Mouse (Mus musculus) heart, postnatal 25 days (tissue): Measurements from ENCODE around the gene Mrps23. TPM values are rescaled to one million over a fixed set of nuclear protein-coding genes. Genes with fewer than 3 reads are reported as not detected.

ENCODE experiments used
- DNase-seq: peaks from one replicate; pipeline ENCODE4 v3.0.0; 2022; ENCODE audit warnings: low spot score
- intact Hi-C: fragments of 180-260 bp; cut with DNase I; formaldehyde crosslinking; loops from one replicate; pipeline ENCODE4 v1.15.1; 2025
- total RNA-seq, 2 experiments: library from RNA; stranded (reverse); gene quantifications; 2 replicates each; pipeline ENCODE4 v1.2.3; 2021

Mrps23 gene
- total RNA-seq = 100 to 1,000 TPM; 301 to 306 TPM

DNA sequence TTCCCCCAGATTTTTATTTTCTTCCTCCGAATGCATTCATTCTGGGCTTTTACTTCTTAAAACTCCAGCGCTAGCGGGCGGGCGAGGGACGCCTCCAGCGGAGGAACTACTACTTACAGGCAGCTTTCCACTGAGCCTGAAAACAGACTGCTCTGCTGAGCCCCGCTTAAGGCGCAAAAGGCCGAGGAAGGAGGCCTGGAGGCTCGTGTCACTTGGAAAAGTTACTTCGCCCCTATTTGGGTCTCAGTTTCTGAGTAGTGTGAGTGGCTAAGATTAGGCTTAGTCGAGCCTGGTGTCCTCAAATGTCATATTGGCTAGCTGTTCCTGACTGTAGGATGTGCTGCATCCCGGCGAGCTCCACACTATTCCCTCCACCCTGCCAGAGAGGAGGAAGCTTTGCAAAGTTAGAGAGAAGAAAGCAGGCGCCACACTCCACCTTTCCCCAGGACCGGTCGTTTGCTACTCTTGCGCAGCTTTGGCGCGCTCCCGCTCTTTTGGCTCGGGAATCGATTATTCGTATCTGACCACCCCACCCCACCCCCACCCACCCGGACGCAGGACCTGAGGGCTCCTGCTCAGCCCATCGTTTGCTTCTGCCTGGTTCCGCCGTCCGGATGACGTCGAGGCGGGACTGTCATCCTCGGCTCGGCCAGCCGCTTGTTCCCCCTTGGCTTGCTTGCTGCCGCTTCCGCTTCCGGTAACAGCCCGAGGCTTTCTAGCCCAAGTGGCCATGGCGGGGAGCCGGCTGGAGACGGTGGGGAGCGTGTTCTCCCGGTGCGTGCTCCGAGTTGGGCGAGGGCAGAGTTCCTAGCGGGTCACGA is at the start of gene Mrps23:
Mrps23 (plus strand) TSS at position 677 of the 821 bp plus-strand sequence.
- peak; percentile 90 for DNase-seq
- intact Hi-C loops = no loop called here

DNA sequence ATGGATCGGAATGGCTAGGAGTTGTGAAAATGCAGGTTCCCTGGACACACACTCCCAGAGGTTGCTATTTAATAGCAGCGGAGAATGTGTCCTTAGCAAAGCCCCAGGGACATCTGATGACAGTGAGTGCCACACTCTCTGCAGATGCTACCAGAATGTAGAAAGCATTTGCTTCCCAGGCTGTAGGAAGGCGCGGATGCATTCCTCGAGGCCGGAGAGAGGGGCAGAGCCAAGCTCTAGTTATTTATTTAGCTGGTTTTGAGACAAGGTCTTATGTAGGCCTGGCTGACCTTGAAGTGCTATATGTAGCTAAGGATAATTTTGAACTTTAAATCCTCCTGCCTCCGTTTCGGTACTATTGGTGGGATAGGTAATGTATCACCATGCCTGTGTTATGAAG is 49.7 kb upstream of the Mrps23 start:
- no peak for DNase-seq
- intact Hi-C loops = no loop called here

DNA sequence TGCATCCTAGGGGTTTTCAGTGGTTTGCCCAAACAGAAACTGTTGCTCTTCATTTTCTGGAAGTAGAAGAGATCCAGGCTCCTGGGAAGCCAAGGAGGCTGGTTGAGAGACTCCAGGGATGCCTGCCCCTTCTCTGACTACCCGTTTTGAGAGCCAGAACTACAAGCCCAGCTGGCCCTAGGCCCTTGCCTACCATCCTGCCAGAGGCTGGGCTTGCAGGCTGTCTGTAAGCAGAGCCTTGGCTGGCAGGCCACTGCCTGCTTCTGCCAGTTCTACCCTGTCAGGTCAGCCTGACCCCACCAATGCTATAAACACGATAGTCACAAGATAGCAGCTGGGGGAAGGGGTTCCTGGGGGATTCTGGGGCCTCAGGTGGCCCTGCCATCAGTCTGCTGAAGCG is 48.7 kb upstream of the Mrps23 start:
- intact Hi-C loops = no loop called here
- DNase-seq = peak; percentile 37

DNA sequence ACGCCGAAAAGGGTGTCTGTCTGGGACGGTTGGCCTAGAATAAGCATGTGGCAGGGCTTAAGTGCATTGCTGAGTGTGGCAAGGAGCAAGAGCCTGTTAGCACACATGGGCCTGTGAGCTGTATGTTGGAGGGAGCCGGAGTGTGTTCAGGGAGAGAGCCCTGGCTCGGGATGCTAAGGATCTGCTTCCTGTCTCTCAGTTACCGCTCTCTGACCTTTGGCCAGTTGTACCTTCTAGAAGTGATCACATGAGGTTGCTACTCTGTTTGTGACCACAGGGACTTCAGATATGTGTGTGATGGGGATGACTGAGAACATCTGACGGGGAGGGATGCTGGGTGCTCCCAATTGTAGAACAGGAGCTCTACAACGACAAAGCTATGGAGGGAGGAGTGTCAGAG is 48.2 kb upstream of the Mrps23 start:
- intact Hi-C loops = no loop called here
- DNase-seq = no peak

GRCm38 (mm10) chr11:88156403-88156802 is 47.8 kb upstream of the Mrps23 start:
- no peak for DNase-seq
- intact Hi-C loops = no loop called here

- peak; percentile 69 for DNase-seq
- intact Hi-C loops = no loop called here
These were observed 45.3 kb upstream of the Mrps23 start for GRCm38 (mm10) chr11:88158842-88159246.

DNA sequence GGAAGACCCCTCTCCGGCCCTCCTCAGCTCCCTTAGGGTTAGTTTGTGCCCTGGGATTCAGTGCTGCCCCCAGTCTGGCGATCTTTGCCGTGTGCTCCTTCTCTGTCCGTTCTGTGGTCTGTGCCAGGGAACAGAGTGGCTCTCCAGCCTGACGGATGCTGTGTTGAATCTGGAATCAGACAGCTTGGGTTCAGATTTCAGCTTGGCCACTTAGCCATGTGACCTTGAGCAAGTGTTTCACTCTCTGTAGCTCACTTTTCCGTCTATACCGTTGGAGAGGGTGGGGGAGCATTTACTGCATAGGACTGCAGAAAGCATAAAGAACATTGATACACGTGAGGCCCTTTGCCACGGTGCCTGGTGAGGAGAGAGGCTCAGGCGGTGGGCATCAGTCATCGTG is 44.8 kb upstream of the Mrps23 start:
- peak; percentile 42 for DNase-seq
- intact Hi-C loops = no loop called here

DNA sequence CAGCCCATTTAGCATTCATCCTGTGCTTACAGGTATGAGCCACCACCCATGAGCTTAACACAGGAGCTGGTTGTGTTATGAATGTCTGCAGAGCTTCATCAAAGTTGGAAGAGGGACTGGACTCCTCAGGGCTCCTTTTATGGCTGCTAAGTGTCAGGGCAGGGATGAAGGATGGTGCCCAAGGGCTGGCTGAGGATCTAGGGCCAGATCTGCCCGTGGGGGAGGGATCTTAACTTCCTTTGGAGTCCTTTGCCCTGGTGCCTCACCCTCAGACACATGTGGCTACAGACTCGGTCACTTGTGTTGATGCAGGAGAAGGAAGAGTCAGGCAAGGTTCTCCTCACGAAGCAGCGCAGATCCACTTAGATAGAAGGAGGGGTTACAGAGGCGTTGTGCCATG is 43.9 kb upstream of the Mrps23 start:
- no peak for DNase-seq
- intact Hi-C loops = loop anchor here (2.0 to 5.0 kb wide), 2 partner anchors 37 to 44 kb away; no protein-coding TSS in a partner anchor

DNA sequence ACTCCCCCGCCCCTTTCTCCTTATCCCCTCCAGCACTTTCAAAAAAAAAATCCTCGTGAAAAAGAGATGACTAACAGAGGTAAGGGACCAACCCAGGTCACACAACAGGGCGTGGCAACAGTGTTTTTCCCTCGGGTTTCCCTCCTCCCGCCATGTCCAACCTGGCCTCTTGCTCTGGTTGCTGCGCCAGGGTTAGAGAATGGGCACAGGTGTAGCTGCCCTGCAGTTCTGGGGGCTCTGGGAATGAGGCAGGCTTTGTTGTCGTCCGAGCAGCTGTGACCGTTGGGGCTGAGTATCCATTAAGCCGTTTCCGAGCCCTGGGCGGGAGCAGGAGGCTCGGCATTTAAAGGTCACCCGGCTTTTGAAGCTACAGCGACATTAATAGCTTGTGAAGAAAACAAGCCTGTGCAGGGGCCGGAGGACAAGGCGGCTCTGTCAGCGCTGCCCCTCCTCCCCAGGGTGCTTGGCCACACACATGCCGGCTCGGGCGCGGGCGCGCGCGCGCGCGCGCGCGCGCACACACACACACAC is 43.1 kb upstream of the Mrps23 start:
- intact Hi-C loops = loop anchor here (2.0 to 5.0 kb wide), 2 partner anchors 36 to 44 kb away; no protein-coding TSS in a partner anchor
- DNase-seq = peak; percentile 58

GRCm38 (mm10) chr11:88161651-88162362 is 42.4 kb upstream of the Mrps23 start:
- peak; percentile 87 for DNase-seq
- intact Hi-C loops = loop anchor here (2.0 to 5.0 kb wide), 4 partner anchors 35 to 103 kb away; partner anchors contain the start of gene Vezf1

DNA sequence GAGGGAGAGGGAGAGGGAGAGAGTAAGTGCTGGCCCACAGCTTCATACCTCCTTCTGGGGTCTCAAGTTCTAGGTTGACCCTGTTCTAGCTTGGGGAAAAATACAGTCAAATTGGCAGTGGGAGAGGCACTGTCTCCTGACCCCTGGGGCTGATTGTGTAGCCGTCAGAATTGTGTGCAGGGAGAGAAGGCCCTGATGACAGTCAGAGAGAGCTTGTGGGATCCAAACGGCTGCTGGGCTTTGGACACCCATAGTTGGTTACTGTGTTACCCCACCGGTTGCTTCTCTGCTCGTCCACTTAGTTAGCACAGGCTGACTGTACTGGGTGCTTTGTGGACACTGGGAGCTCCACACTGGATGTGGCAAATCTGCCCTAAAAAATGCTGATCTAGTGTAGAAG is 41.4 kb upstream of the Mrps23 start:
- DNase-seq = no peak
- intact Hi-C loops = loop anchor here (2.0 to 5.0 kb wide), 3 partner anchors 35 to 104 kb away; partner anchors contain the start of gene Vezf1

DNA sequence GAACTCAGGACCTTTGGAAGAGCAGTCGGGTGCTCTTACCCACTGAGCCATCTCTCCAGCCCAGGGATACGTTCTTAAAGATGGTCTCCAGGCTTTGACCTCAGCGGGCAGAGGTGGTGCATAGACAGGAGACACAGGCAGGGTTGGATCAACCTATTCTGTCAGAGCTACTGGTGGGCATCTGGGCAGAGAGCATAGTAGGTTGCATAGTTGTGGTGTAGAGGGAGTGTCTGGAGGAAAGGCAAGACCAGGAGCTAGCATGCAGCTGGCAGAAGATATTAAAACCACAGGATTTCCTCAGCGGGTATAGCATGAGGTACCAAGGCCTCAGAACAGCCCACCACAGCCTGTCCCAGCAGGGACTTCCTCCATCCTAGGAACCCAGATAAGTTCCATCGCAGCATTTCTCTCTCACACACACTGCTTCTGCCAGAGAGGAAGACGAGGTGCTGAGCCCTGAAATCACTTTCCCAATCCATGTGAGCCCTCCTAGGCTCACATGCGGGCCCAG is 39.9 kb upstream of the Mrps23 start:
- intact Hi-C loops = loop anchor here (2.0 to 5.0 kb wide), 2 partner anchors 19 to 33 kb away; no protein-coding TSS in a partner anchor
- no peak for DNase-seq

DNA sequence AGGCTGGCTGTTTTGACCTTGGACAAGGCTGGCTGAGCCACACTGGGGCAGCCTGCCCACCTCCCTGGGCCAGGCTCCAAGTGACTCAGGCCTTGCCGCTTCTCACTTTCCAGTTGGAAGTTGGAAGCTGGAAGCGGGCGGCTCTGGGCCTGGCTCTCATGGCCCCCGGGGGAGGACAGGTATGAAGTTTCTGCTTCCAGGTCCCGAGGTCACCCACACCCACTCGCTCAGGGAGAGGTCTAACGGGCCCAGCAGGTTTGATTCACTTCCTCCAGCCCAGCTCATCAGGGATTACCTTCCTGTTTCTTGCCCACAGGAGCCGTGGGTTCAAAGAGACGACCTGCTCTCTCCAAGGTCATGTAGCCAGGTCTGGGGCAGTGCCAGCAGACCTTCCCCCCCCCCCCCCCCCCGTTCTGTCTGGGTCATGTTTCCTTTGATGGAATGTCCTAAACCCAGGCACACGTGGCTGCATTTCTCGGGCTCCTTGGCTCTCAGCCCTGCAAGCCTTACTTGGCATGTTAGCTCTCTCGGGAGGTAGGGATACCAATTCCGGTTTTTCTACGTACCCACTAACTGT is 39.3 kb upstream of the Mrps23 start:
- intact Hi-C loops = loop anchor here (2.0 to 5.0 kb wide), 2 partner anchors 18 to 32 kb away; no protein-coding TSS in a partner anchor
- DNase-seq = peak; percentile 72

GRCm38 (mm10) chr11:88165683-88166364 is 38.4 kb upstream of the Mrps23 start:
- intact Hi-C loops = loop anchor here (2.0 kb wide), 1 partner anchor 17 kb away; no protein-coding TSS in a partner anchor
- no peak for DNase-seq

- DNase-seq = no peak
- intact Hi-C loops = no loop called here
These were observed 37.7 kb upstream of the Mrps23 start for GRCm38 (mm10) chr11:88166471-88166870.

DNA sequence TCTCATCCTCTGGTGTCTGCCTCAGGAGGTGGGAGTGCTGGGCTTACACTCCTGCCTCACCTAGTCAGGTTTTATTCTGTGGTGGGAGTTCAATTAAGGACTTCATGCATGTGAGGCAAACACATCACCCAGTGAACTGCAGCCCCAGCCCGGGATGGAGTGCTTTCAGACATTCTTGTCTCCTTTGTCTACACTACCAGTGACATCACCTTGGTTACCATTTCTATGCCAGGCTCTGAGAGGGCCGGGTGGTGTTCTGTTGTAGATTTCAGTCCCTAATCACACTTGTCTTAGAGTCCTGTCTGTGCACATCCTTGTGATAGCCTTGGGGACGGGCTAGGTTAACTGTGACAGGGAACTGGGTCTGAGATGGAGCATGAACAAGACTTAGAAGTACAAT is 35.6 kb upstream of the Mrps23 start:
- intact Hi-C loops = no loop called here
- no peak for DNase-seq

DNA sequence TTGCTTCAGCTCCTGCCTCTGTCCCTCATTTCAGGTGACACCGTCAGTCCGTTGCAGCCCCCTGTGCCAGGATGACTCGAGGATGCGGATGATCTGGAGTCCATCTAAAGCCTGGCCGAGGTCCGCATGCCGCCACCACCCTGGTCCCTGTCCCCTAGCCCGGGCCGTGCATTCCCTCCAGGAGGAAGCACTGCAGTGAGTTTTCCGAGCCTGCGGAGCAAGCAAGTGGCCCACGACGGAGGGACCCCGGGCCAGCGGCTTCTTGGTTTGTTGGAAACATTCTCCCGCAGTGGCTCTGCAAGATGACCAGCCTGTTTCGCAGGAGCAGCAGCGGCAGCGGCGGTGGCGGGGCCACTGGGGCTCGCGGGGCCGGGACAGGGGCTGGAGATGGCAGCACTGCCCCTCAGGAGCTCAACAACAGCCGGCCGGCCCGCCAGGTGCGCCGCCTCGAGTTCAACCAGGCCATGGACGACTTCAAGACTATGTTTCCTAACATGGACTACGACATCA is 34.6 kb upstream of the Mrps23 start:
- no peak for DNase-seq
- intact Hi-C loops = no loop called here

DNA sequence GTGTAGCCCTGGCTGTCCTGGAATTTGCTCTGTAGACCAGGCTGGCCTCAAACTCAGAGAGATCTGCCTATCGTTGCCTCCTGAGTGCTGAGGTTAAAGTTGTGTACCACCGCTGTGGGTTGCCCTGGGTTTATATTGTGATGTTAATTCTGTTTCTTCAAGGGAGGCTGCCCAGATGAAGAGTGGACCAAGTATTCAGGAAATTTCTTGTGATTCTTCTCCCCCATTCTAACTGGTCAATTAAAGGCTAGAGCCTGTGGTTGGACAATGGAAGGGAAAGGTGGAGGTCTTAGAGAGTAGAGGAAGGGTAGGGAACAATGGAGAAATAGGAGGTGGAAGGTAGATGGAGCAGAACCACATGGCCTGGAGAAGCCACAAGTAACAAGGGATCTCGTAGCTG is 33.6 kb upstream of the Mrps23 start:
- intact Hi-C loops = no loop called here
- no peak for DNase-seq

GRCm38 (mm10) chr11:88171876-88172442 is 32.2 kb upstream of the Mrps23 start:
- no peak for DNase-seq
- intact Hi-C loops = no loop called here
